Mouse (Mus musculus) kidney, embryonic 16.5 days (tissue): ENCODE results near the gene Fth1. TPM values are rescaled to one million over a fixed set of nuclear protein-coding genes. Genes with fewer than 3 reads are reported as not detected.

ENCODE experiments used
- ATAC-seq: fragments of 200-750 bp; cut with Nextera tagmentation; 2 replicates; pipeline ENCODE4 v1.8.0; 2017; ENCODE audit warnings: moderate TSS enrichment; ENCODE audit not compliant: low FRiP score, low TSS enrichment
- H3K27ac ChIP-seq: fragments of 300-500 bp; sonication (generic); 2 replicates; pipeline ENCODE4 v1.5.1; 2014; ENCODE audit warnings: low read length
- H3K27me3 ChIP-seq: fragments of 300-500 bp; sonication (generic); 2 replicates; pipeline ENCODE4 v1.6.1; 2014; ENCODE audit warnings: low read length, control low read depth, mixed read lengths; ENCODE audit not compliant: insufficient read depth
- H3K36me3 ChIP-seq: fragments of 300-500 bp; sonication (generic); 2 replicates; pipeline ENCODE4 v1.6.1; 2014; ENCODE audit warnings: low read length, control low read depth, mixed read lengths; ENCODE audit not compliant: insufficient read depth
- H3K4me1 ChIP-seq: fragments of 300-500 bp; sonication (generic); 2 replicates; pipeline ENCODE4 v1.6.1; 2014; ENCODE audit warnings: low read length, control low read depth, mixed read lengths; ENCODE audit not compliant: insufficient read depth
- H3K4me2 ChIP-seq: fragments of 300-500 bp; sonication (generic); replicated peaks from 2 replicates; pipeline ENCODE4 v1.6.1; 2014; ENCODE audit warnings: low read depth, low read length
- H3K4me3 ChIP-seq: fragments of 300-500 bp; sonication (generic); 2 replicates; pipeline ENCODE4 v1.5.1; 2014; ENCODE audit warnings: mild to moderate bottlenecking, low read length
- H3K9ac ChIP-seq: fragments of 300-500 bp; sonication (generic); replicated peaks from 2 replicates; pipeline ENCODE4 v1.6.1; 2014; ENCODE audit warnings: low read length
- H3K9me3 ChIP-seq: fragments of 300-500 bp; sonication (generic); 2 replicates; pipeline ENCODE4 v1.6.1; 2016; ENCODE audit warnings: low read length, control low read depth
- WGBS: fragments of 180-500 bp; shearing (Covaris S2); extraction: QIAGEN DNeasy Blood & Tissue Kit; methylation state at CpG from one replicate; pipeline ENCODE4 v1.1.7; 2014; 5-methylcytosine and 5-hydroxymethylcytosine counted together
- polyA plus RNA-seq: library from polyadenylated mRNA; unstranded; fragments of >200 nt; fragmentation: Nextera tagmentation; extraction: Ambion mirVana; gene quantifications from 2 replicates; pipeline ENCODE4 v1.2.1, GENCODE M21; 2015

The Fth1 gene
- polyA plus RNA-seq, 1 experiment from 2014 or later: 1,651 TPM

DNA sequence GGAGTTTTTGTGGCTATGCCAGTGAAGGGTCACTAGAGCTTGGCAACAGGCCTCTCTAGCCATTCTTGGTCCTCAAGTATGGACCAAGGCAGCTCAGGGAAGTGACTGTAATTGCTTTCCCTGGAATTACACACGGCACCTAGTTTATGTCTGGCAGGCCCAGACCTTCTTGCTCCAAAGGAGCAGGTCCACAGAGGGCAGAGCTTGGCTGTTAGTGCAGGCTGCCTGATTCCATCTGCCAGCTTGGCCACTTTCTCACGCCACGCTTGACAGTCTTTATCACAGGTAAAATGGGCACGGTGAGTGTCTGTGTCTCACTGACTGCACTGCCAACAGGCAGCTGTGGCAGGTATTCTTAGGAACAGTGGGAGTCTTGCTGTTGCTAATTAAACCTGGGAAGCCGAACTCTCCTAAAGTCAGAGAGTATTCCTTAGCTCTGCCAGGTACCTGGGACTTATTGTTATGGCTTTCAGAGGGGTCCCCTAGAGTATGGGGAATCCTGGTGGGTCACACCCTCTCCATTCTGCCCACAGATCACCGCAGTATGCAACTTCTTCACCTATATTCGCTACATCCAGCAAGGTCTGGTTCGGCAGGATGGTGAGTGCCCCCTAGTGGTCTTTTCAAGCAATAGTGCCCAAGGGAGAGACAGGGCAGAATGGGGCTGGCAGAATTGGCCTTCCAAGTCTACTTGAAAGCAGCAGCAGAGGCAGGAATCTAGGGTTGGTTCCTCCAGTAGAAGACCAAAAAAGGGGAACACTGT is 53.0 kb downstream of the Fth1 start:
- Histone ChIP-seq H3K4me3 (no peak overlapping the region), H3K27me3 (no peaks in the 10 kb centered on the region), H3K4me2 (no peak overlapping the region), H3K9ac (no peak overlapping the region), H3K4me1 (peaks cover 11% of the 10 kb centered on the region), H3K36me3 (peaks cover 3% of the 10 kb centered on the region; the same call in 1 of the 2 replicates), H3K9me3 (no peaks in the 10 kb centered on the region), H3K27ac (no peak overlapping the region)
- WGBS: 45% methylated on average over 8 of the region's 8 CpGs
- 0 out of 2 replicates have a peak, but pooled peaks have one; percentile 17 for ATAC-seq

DNA sequence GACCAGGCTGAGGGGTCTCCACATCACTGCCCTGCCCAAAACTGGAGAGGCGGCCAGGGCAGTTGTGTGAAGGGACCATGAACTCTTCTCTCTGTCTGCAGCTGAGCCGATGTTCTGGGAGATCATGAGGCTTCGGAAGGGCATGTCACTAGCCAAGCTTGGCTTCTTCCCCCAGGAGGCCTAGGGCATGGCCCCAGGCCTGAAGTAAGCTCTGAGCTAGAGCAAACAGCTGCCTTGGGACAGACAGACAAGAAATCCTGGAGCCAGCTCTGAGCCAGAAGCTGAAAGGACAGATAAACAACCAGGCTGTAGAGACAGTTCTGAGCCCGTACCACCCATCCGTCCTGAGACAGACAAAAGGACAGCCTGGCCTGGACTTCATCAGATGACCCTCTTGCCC is 54.0 kb downstream of the Fth1 start:
- 86% methylated on average over 5 of the region's 5 CpGs for WGBS
- H3K27ac ChIP-seq: no peak overlapping the region

More for the DNA sequence above, 54.0 kb downstream of the Fth1 start:
- H3K4me1 ChIP-seq: peaks cover 20% of the 10 kb centered on the region
- no peak overlapping the region for H3K4me2 ChIP-seq
- no peak overlapping the region for H3K4me3 ChIP-seq
- H3K9ac ChIP-seq: no peak overlapping the region
- no peaks in the 10 kb centered on the region for H3K27me3 ChIP-seq
- no peak for ATAC-seq
- no peaks in the 10 kb centered on the region for H3K9me3 ChIP-seq
- H3K36me3 ChIP-seq: 0 out of 2 replicates have a peak, but pooled peaks cover 3% of the 10 kb centered on the region

Other genes with a start within 250 kb of the Fth1 start
- not detected in 2 replicates for gene Scgb2a2, start 133.0 kb upstream of the Fth1 start, polyA plus RNA-seq
- 99.9 and 106 TPM in 2 replicates for gene Incenp, start 81.0 kb upstream of the Fth1 start, polyA plus RNA-seq
- gene Best1, start 21.0 kb downstream of the Fth1 start, polyA plus RNA-seq: 1.4 and 1.9 TPM in 2 replicates
- gene Rab3il1, start 21.1 kb downstream of the Fth1 start, polyA plus RNA-seq: 32.0 and 34.6 TPM in 2 replicates
- 30.1 and 36.5 TPM in 2 replicates for gene Fads3, start 61.0 kb downstream of the Fth1 start, polyA plus RNA-seq
- gene Fads2, start 121.1 kb downstream of the Fth1 start, polyA plus RNA-seq: 76.1 and 85.9 TPM in 2 replicates
- 95.4 and 100 TPM in 2 replicates for gene Fads1, start 202.3 kb downstream of the Fth1 start, polyA plus RNA-seq
- gene Tmem258, start 223.4 kb downstream of the Fth1 start, polyA plus RNA-seq: 430 and 433 TPM in 2 replicates
- gene Fen1, start 223.6 kb downstream of the Fth1 start, polyA plus RNA-seq: 103 and 107 TPM in 2 replicates